Mouse (Mus musculus) midbrain, embryonic 14.5 days (tissue): ENCODE measurements at regions not wholly inside any gene's neighbourhood (a gene's known extent, or its start where the extent isn't known, plus 50 kb on each side); places are given as distances from the start of the nearest gene placed in this dataset.

Experiments used
- ATAC-seq: fragments of 200-750 bp; cut with Nextera tagmentation; 2 replicates; pipeline ENCODE4 v1.8.0; 2017; ENCODE audit warnings: moderate number of reproducible peaks, moderate library complexity; ENCODE audit not compliant: low FRiP score, low TSS enrichment
- DNase-seq: peaks from one replicate; pipeline ENCODE4 v3.0.0-alpha.2; 2015
- H3K27ac ChIP-seq: fragments of 300-500 bp; sonication (generic); replicated peaks from 2 replicates; pipeline ENCODE4 v1.5.1; 2014; ENCODE audit warnings: mild to moderate bottlenecking, low read depth, low read length, moderate library complexity
- H3K27me3 ChIP-seq: fragments of 300-500 bp; sonication (generic); 2 replicates; pipeline ENCODE4 v1.6.1; 2014; ENCODE audit warnings: low read length, control low read depth, mixed read lengths; ENCODE audit not compliant: control insufficient read depth, insufficient read depth
- H3K36me3 ChIP-seq: fragments of 300-500 bp; sonication (generic); 2 replicates; pipeline ENCODE4 v1.6.1; 2014; ENCODE audit warnings: low read length, control low read depth; ENCODE audit not compliant: control insufficient read depth, insufficient read depth
- H3K4me1 ChIP-seq: fragments of 300-500 bp; sonication (generic); 2 replicates; pipeline ENCODE4 v1.6.1; 2014; ENCODE audit warnings: mild to moderate bottlenecking, antibody characterized with exemption, low read length, control low read depth; ENCODE audit not compliant: control insufficient read depth, insufficient read depth
- H3K4me2 ChIP-seq: fragments of 300-500 bp; sonication (generic); 2 replicates; pipeline ENCODE4 v1.6.1; 2014; ENCODE audit warnings: mild to moderate bottlenecking, low read length, moderate library complexity
- H3K4me3 ChIP-seq: fragments of 300-500 bp; sonication (generic); replicated peaks from 2 replicates; pipeline ENCODE4 v1.5.1; 2014; ENCODE audit warnings: low read depth, low read length
- H3K9ac ChIP-seq: fragments of 300-500 bp; sonication (generic); replicated peaks from 2 replicates; pipeline ENCODE4 v1.6.1; 2014; ENCODE audit warnings: mild to moderate bottlenecking, low read length, moderate library complexity
- H3K9me3 ChIP-seq: fragments of 300-500 bp; sonication (generic); 2 replicates; pipeline ENCODE4 v1.6.1; 2016; ENCODE audit warnings: low read length, control low read depth, mixed read lengths; ENCODE audit not compliant: control insufficient read depth
- WGBS: fragments of 180-500 bp; shearing (Covaris S2); extraction: QIAGEN DNeasy Blood & Tissue Kit; methylation state at CpG from one replicate; pipeline ENCODE4 v1.1.7; 2014; 5-methylcytosine and 5-hydroxymethylcytosine counted together

GRCm38 (mm10) chr5:103374162-103374561 lies 50.8 kb upstream of the Ptpn13 start:
- no peaks in the 10 kb centered on the region for H3K27me3 ChIP-seq
- no peak overlapping the region for H3K9ac ChIP-seq
- no peaks in the 10 kb centered on the region for H3K36me3 ChIP-seq
- H3K9me3 ChIP-seq: no peaks in the 10 kb centered on the region
- 74% methylated on average over 6 of the region's 6 CpGs for WGBS
- H3K27ac ChIP-seq: no peak overlapping the region
- no peak for DNase-seq
- ATAC-seq: no peak
- H3K4me1 ChIP-seq: no peaks in the 10 kb centered on the region
- no peak overlapping the region for H3K4me2 ChIP-seq
- H3K4me3 ChIP-seq: no peak overlapping the region

- 94% methylated on average over 4 of the region's 4 CpGs for WGBS
- no peaks in the 10 kb centered on the region for H3K27me3 ChIP-seq
- H3K4me3 ChIP-seq: no peak overlapping the region
- H3K27ac ChIP-seq: no peak overlapping the region
- no peaks in the 10 kb centered on the region for H3K36me3 ChIP-seq
- DNase-seq: no peak
- H3K9ac ChIP-seq: no peak overlapping the region
- no peak overlapping the region for H3K4me2 ChIP-seq
- H3K9me3 ChIP-seq: no peaks in the 10 kb centered on the region
- H3K4me1 ChIP-seq: no peaks in the 10 kb centered on the region
- no peak for ATAC-seq
Observed at GRCm38 (mm10) chr5:103373089-103373488, 51.9 kb upstream of the Ptpn13 start.

GRCm38 (mm10) chr5:103370456-103370855 lies 54.5 kb upstream of the Ptpn13 start:
- Histone ChIP-seq H3K4me3 (no peak overlapping the region), H3K4me2 (no peak overlapping the region), H3K9me3 (no peaks in the 10 kb centered on the region), H3K27ac (no peak overlapping the region), H3K4me1 (no peaks in the 10 kb centered on the region), H3K36me3 (no peaks in the 10 kb centered on the region), H3K27me3 (no peaks in the 10 kb centered on the region), H3K9ac (no peak overlapping the region)
- 85% methylated on average over 4 of the region's 4 CpGs for WGBS
- DNase-seq (no peak), ATAC-seq (no peak)

- Histone ChIP-seq H3K9ac (no peak overlapping the region), H3K4me2 (no peak overlapping the region), H3K27ac (no peak overlapping the region), H3K36me3 (no peaks in the 10 kb centered on the region), H3K9me3 (no peaks in the 10 kb centered on the region), H3K4me1 (no peaks in the 10 kb centered on the region), H3K4me3 (no peak overlapping the region), H3K27me3 (no peaks in the 10 kb centered on the region)
- WGBS: 80% methylated on average over 10 of the region's 10 CpGs
- ATAC-seq: no peak
- DNase-seq: no peak
Observed at GRCm38 (mm10) chr5:103368993-103369392, 56.0 kb upstream of the Ptpn13 start.

GRCm38 (mm10) chr5:103367201-103367671 lies 57.8 kb upstream of the Ptpn13 start:
- no peak overlapping the region for H3K9ac ChIP-seq
- H3K27me3 ChIP-seq: no peaks in the 10 kb centered on the region
- ATAC-seq (no peak), DNase-seq (no peak)
- 90% methylated on average over 12 of the region's 12 CpGs for WGBS
- no peak overlapping the region for H3K27ac ChIP-seq
- no peaks in the 10 kb centered on the region for H3K36me3 ChIP-seq
- no peaks in the 10 kb centered on the region for H3K9me3 ChIP-seq
- H3K4me3 ChIP-seq: no peak overlapping the region
- H3K4me2 ChIP-seq: no peak overlapping the region
- H3K4me1 ChIP-seq: no peaks in the 10 kb centered on the region

- Histone ChIP-seq H3K4me1 (no peaks in the 10 kb centered on the region), H3K36me3 (no peaks in the 10 kb centered on the region), H3K9ac (no peak overlapping the region), H3K4me3 (no peak overlapping the region), H3K4me2 (no peak overlapping the region), H3K9me3 (no peaks in the 10 kb centered on the region), H3K27me3 (no peaks in the 10 kb centered on the region), H3K27ac (no peak overlapping the region)
- WGBS: 93% methylated on average over 19 of the region's 19 CpGs
- no peak for DNase-seq
- ATAC-seq: no peak
Observed at GRCm38 (mm10) chr5:103365700-103366448, 59.1 kb upstream of the Ptpn13 start.

GRCm38 (mm10) chr5:103364791-103365699 lies 59.9 kb upstream of the Ptpn13 start:
- DNase-seq: no peak
- Histone ChIP-seq H3K27me3 (no peaks in the 10 kb centered on the region), H3K4me2 (no peak overlapping the region), H3K4me3 (no peak overlapping the region), H3K27ac (no peak overlapping the region), H3K9me3 (no peaks in the 10 kb centered on the region), H3K36me3 (no peaks in the 10 kb centered on the region), H3K4me1 (no peaks in the 10 kb centered on the region), H3K9ac (no peak overlapping the region)
- ATAC-seq: no peak
- WGBS: 89% methylated on average over 21 of the region's 21 CpGs

GRCm38 (mm10) chr5:103360775-103361247 lies 64.2 kb upstream of the Ptpn13 start:
- no peaks in the 10 kb centered on the region for H3K27me3 ChIP-seq
- H3K4me2 ChIP-seq: no peak overlapping the region
- no peak overlapping the region for H3K4me3 ChIP-seq
- no peak overlapping the region for H3K9ac ChIP-seq
- 86% methylated on average over 13 of the region's 13 CpGs for WGBS
- no peak overlapping the region for H3K27ac ChIP-seq
- DNase-seq (no peak), ATAC-seq (no peak)
- no peaks in the 10 kb centered on the region for H3K9me3 ChIP-seq
- H3K4me1 ChIP-seq: no peaks in the 10 kb centered on the region
- no peaks in the 10 kb centered on the region for H3K36me3 ChIP-seq
